Mouse (Mus musculus): Measurements from ENCODE around the gene Dmrtc1c1. TPM values are rescaled to one million over a fixed set of nuclear protein-coding genes. Genes with fewer than 3 reads are reported as not detected.
"Not testable (repeated sequence)": the region's sequence is repeated elsewhere in the genome, so short reads cannot be mapped to it uniquely, and the experiment has no call there.

Gene Dmrtc1c1
- total RNA-seq (2015; ENCODE audit: low replicate concordance) (not detected in 2 replicates), total RNA-seq (2017; ENCODE audit: low replicate concordance) (not detected in 2 replicates)

DNA sequence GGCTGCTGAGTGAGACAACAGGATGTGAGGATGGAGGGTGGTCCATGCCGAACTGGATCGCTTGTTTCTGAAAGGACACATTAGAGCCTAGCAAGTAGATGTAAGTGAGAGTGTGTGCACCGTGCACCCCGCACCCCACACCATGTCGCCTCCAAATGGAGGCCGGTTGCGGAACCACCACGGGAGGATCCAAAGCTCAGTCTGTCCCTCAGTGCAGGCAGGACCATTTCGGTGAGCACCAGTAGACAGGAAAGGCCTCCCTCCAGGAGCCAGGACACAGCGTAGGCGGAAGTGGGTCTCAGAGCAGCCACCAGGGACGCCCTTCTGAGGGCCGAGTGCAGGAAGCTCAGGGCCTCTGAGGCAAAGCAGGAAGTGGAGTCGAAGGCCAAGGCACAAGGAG is at the start of gene Dmrtc1c1:
TSS of gene Dmrtc1c1 (plus strand) at position 301 of the 400 bp plus-strand sequence.
- ATAC-seq (replicated peaks; ENCODE audit: low FRiP score, poor library complexity, severe bottlenecking) = not testable (repeated sequence)

DNA sequence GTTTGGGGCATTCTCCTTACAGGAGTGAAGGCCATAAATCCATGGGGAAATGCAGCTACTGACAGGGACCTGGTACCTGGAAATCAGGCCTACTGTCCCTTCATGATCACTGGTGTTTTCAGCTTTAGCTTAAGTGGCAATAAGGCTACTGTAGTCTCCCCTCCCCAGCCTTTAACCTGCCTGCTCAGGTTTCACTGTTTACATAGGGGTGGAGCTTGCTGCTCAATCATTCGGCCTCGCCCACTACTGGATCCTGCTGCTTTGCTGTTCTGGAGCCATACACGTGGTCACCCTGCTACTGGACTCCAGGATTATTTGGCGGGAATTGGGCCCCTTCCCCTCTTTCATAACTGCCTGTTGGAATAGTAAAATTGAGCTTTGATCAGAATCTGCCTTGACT is 36.9 kb upstream of the Dmrtc1c1 start:
- ATAC-seq (replicated peaks; ENCODE audit: low FRiP score, poor library complexity, severe bottlenecking) = no peak

DNA sequence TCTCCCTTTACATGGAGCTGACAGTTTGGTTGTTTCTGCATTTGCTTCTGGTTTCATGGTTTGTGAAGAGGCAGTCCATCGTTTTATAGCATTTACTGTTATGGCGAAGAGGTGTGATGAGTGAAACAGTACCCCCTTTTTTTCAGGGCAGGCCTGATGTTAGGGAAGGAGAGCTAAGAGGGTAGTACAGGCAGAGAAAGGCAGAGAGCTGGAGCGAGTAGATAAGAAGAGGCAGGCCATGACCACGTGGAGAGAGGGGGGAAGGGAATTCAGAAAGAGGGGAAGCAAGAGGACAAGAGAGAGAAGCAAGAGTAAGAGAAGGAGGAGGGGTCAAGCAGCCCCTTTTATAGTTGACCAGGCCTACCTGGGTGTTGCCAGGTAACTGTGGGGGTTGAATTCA is 9.5 kb downstream of the Dmrtc1c1 start:
- no peak for ATAC-seq (replicated peaks; ENCODE audit: low FRiP score, poor library complexity, severe bottlenecking)

GRCm38 (mm10) chrX:102854516-102854915 is 51.8 kb downstream of the Dmrtc1c1 start, which contains the start of gene Dmrtc1c2:
Dmrtc1c2 (minus strand) TSS chrX:102854616.
- not testable (repeated sequence) for ATAC-seq (replicated peaks; ENCODE audit: low FRiP score, poor library complexity, severe bottlenecking)

Other genes with a start within 250 kb of the Dmrtc1c1 start
- gene Phka1, start 158.7 kb upstream of the Dmrtc1c1 start, total RNA-seq (2015; ENCODE audit: low replicate concordance) = 0.38 and 2.1 TPM in 2 replicates
- 1.4 TPM in 2 replicates for gene Phka1, start 158.7 kb upstream of the Dmrtc1c1 start, total RNA-seq (2017; ENCODE audit: low replicate concordance)
- gene Gm3880, start 116.0 kb upstream of the Dmrtc1c1 start, total RNA-seq (2015; ENCODE audit: low replicate concordance) = not detected in 2 replicates
- not detected in 2 replicates for gene Gm3880, start 116.0 kb upstream of the Dmrtc1c1 start, total RNA-seq (2017; ENCODE audit: low replicate concordance)
- gene Gm9112, start 95.3 kb upstream of the Dmrtc1c1 start, total RNA-seq (2015; ENCODE audit: low replicate concordance) = not detected in 2 replicates
- not detected in 2 replicates for gene Gm9112, start 95.3 kb upstream of the Dmrtc1c1 start, total RNA-seq (2017; ENCODE audit: low replicate concordance)
- gene Dmrtc1b, start 95.1 kb upstream of the Dmrtc1c1 start, total RNA-seq (2015; ENCODE audit: low replicate concordance) = not detected in 2 replicates
- gene Dmrtc1b, start 95.1 kb upstream of the Dmrtc1c1 start, total RNA-seq (2017; ENCODE audit: low replicate concordance) = not detected in 2 replicates
- gene Dmrtc1c2, start 51.7 kb downstream of the Dmrtc1c1 start, total RNA-seq (2015; ENCODE audit: low replicate concordance) = not detected in 2 replicates
- not detected in 2 replicates for gene Dmrtc1c2, start 51.7 kb downstream of the Dmrtc1c1 start, total RNA-seq (2017; ENCODE audit: low replicate concordance)
- gene 1700031F05Rik, start 65.0 kb downstream of the Dmrtc1c1 start, total RNA-seq (2015; ENCODE audit: low replicate concordance) = not detected in 2 replicates
- gene 1700031F05Rik, start 65.0 kb downstream of the Dmrtc1c1 start, total RNA-seq (2017; ENCODE audit: low replicate concordance) = not detected in 2 replicates
- gene Dmrtc1a, start 105.7 kb downstream of the Dmrtc1c1 start, total RNA-seq (2015; ENCODE audit: low replicate concordance) = not detected in 2 replicates
- gene Dmrtc1a, start 105.7 kb downstream of the Dmrtc1c1 start, total RNA-seq (2017; ENCODE audit: low replicate concordance) = not detected in 2 replicates
- not detected in 2 replicates for gene 1700011M02Rik, start 105.9 kb downstream of the Dmrtc1c1 start, total RNA-seq (2015; ENCODE audit: low replicate concordance)
- not detected in 2 replicates for gene 1700011M02Rik, start 105.9 kb downstream of the Dmrtc1c1 start, total RNA-seq (2017; ENCODE audit: low replicate concordance)
- not detected in 2 replicates for gene 1700018G05Rik, start 125.4 kb downstream of the Dmrtc1c1 start, total RNA-seq (2015; ENCODE audit: low replicate concordance)
- gene 1700018G05Rik, start 125.4 kb downstream of the Dmrtc1c1 start, total RNA-seq (2017; ENCODE audit: low replicate concordance) = not detected in 2 replicates

Data from erythroblast, adult 5-6 weeks (primary cell).